Mouse (Mus musculus) heart, postnatal 0 days (tissue): Measurements from ENCODE around the gene Tecpr2.

Experiments
- CTCF ChIP-seq: IDR thresholded peaks from 2 replicates; pipeline ENCODE4 v1.5.1; 2016; ENCODE audit warnings: antibody characterized with exemption, control low read depth, low read depth
- EP300 ChIP-seq: IDR thresholded peaks from 2 replicates; pipeline ENCODE4 v1.6.1; 2016; ENCODE audit warnings: antibody characterized with exemption, low read depth

DNA sequence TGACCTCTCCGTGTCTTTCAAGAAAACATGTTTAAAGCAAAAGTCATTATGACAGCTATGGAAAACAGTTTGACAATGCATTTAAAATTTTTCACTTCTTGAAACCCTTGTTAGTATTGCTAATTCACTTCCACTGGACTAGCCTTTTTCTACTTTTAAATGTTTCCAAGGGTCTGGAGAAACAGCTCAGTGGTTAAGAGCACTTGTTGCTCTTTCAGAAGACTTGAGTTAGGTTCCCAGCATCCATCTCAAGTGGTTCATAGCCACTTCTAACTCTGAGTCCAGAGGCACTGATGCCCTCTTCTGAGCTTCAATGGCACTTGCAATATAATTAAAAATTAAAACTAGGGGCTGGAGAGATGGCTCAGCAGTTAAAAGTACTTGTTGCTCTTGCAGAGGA, 2.8 kb downstream of the Tecpr2 start:
- TF ChIP-seq EP300 = no peak
- TF ChIP-seq CTCF = no peak
